Mouse (Mus musculus): Measurements from ENCODE around the gene Afdn. TPM values are rescaled to one million over a fixed set of nuclear protein-coding genes. Genes with fewer than 3 reads are reported as not detected.

Afdn gene
- total RNA-seq, 1 experiment: 92.4 TPM

DNA sequence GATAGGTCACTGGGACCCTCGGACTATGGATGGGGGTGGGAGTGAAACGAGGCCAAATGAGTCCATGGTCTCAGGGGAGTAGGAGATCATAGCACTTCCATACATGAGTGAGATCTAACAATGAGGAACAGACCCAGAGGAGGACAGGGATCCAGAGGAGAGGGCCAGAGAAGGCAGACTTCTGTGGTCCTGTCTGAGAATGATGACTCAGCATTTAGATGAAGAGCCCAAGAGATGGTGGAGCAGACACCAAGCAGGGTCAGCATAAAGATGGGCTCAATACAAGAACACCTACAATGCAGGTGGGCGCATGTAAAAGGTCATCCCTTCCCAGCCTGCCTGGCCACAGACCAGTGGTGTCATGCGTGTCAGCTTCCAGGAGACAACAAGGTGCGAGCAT, 40.2 kb upstream of the Afdn start:
- no peak for DNase-seq (ENCODE audit: low read depth, low spot score)
- no peak for TF ChIP-seq ZNF384 (IDR thresholded peaks at IDR 0.05; ENCODE audit: low read depth, low read length)
- TF ChIP-seq CHD2 (IDR thresholded peaks at IDR 0.05; ENCODE audit: low read depth, low read length): no peak
- TF ChIP-seq MAFK (IDR thresholded peaks at IDR 0.05; ENCODE audit: insufficient read depth, low read depth, low read length): peak; percentile 84
- H3K27ac ChIP-seq (ENCODE audit: insufficient read depth, low read depth, low read length, poor library complexity, severe bottlenecking): no peak overlapping the region
- H3K4me1 ChIP-seq (ENCODE audit: control insufficient read depth in 2 of 2, insufficient read depth in 2 of 2, low read length in 2 of 2, poor library complexity in 1 of 2): peaks cover 0 to 1% of the 10 kb centered on the region in 2 experiments; a peak in 1 of 4 replicates
- in situ Hi-C loops (cut with MboI; ENCODE audit: low sequenced_read_pairs in 2 of 2, unreplicated experiment in 2 of 2): no loop called here
- no peak overlapping the region for H3K9ac ChIP-seq (ENCODE audit: insufficient read depth, low read depth, low read length, poor library complexity, severe bottlenecking)
- no peak overlapping the region for H3K4me3 ChIP-seq (ENCODE audit: insufficient read depth in 1 of 2, low read depth in 1 of 2, low read length in 2 of 2, poor library complexity in 1 of 2, severe bottlenecking in 1 of 2)
- no peaks in the 10 kb centered on the region for H3K9me3 ChIP-seq (ENCODE audit: control insufficient read depth, insufficient read depth, low read depth, low read length)
- H3K36me3 ChIP-seq (ENCODE audit: control insufficient read depth, insufficient read depth, low read length, poor library complexity, severe bottlenecking): no peaks in the 10 kb centered on the region; the same call in 1 of the 2 replicates

GRCm38 (mm10) chr17:13721372-13721771, 39.0 kb upstream of the Afdn start:
- H3K9me3 ChIP-seq (ENCODE audit: control insufficient read depth, insufficient read depth, low read depth, low read length): no peaks in the 10 kb centered on the region
- no peaks in the 10 kb centered on the region for H3K4me1 ChIP-seq (ENCODE audit: control insufficient read depth in 2 of 2, insufficient read depth in 2 of 2, low read length in 2 of 2, poor library complexity in 1 of 2)
- DNase-seq (ENCODE audit: low read depth, low spot score): no peak
- H3K27ac ChIP-seq (ENCODE audit: insufficient read depth, low read depth, low read length, poor library complexity, severe bottlenecking): no peak overlapping the region
- in situ Hi-C loops (cut with MboI; ENCODE audit: low sequenced_read_pairs in 2 of 2, unreplicated experiment in 2 of 2): no loop called here
- H3K36me3 ChIP-seq (ENCODE audit: control insufficient read depth, insufficient read depth, low read length, poor library complexity, severe bottlenecking): no peaks in the 10 kb centered on the region; the same call in 1 of the 2 replicates
- TF ChIP-seq ZC3H11A (IDR thresholded peaks at IDR 0.05; ENCODE audit: borderline replicate concordance, low read depth, low read length) (no peak), HCFC1 (IDR thresholded peaks at IDR 0.05; ENCODE audit: borderline replicate concordance, insufficient read depth, low read length) (no peak), MAFK (IDR thresholded peaks at IDR 0.05; ENCODE audit: insufficient read depth, low read depth, low read length) (no peak), CHD2 (IDR thresholded peaks at IDR 0.05; ENCODE audit: low read depth, low read length) (no peak), ZNF384 (IDR thresholded peaks at IDR 0.05; ENCODE audit: low read depth, low read length) (no peak)
- no peak overlapping the region for H3K4me3 ChIP-seq (ENCODE audit: insufficient read depth in 1 of 2, low read depth in 1 of 2, low read length in 2 of 2, poor library complexity in 1 of 2, severe bottlenecking in 1 of 2)
- no peak overlapping the region for H3K9ac ChIP-seq (ENCODE audit: insufficient read depth, low read depth, low read length, poor library complexity, severe bottlenecking)

DNA sequence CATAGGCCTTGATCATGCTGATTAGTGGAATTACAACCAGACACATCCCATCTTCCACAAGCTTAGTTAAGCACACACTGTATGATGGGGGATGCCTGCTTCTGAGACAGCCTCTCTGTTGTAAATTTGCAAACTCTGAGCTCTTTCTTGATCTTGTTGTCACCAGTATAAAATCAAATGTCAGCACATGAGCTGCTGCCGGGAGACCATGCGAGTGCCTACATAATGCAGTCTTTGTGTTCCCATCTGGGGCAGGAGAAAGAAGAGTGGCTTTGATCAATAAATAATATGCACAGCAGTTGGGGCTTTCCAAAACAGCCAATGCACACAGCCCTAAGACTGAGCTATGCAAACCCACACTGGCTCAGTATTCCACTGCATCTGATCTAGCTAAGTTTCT, 37.9 kb upstream of the Afdn start:
- in situ Hi-C loops (cut with MboI; ENCODE audit: low sequenced_read_pairs in 2 of 2, unreplicated experiment in 2 of 2): no loop called here
- Histone ChIP-seq H3K4me3 (ENCODE audit: insufficient read depth in 1 of 2, low read depth in 1 of 2, low read length in 2 of 2, poor library complexity in 1 of 2, severe bottlenecking in 1 of 2) (no peak overlapping the region), H3K9ac (ENCODE audit: insufficient read depth, low read depth, low read length, poor library complexity, severe bottlenecking) (no peak overlapping the region), H3K9me3 (ENCODE audit: control insufficient read depth, insufficient read depth, low read depth, low read length) (no peaks in the 10 kb centered on the region), H3K36me3 (ENCODE audit: control insufficient read depth, insufficient read depth, low read length, poor library complexity, severe bottlenecking) (no peaks in the 10 kb centered on the region), H3K4me1 (ENCODE audit: control insufficient read depth in 2 of 2, insufficient read depth in 2 of 2, low read length in 2 of 2, poor library complexity in 1 of 2) (no peaks in the 10 kb centered on the region), H3K27ac (ENCODE audit: insufficient read depth, low read depth, low read length, poor library complexity, severe bottlenecking) (no peak overlapping the region)
- TF ChIP-seq CHD2 (IDR thresholded peaks at IDR 0.05; ENCODE audit: low read depth, low read length): no peak
- TF ChIP-seq ZNF384 (IDR thresholded peaks at IDR 0.05; ENCODE audit: low read depth, low read length): no peak
- no peak for TF ChIP-seq HCFC1 (IDR thresholded peaks at IDR 0.05; ENCODE audit: borderline replicate concordance, insufficient read depth, low read length)
- TF ChIP-seq ZC3H11A (IDR thresholded peaks at IDR 0.05; ENCODE audit: borderline replicate concordance, low read depth, low read length): no peak
- TF ChIP-seq MAFK (IDR thresholded peaks at IDR 0.05; ENCODE audit: insufficient read depth, low read depth, low read length): no peak
- no peak for DNase-seq (ENCODE audit: low read depth, low spot score)

DNA sequence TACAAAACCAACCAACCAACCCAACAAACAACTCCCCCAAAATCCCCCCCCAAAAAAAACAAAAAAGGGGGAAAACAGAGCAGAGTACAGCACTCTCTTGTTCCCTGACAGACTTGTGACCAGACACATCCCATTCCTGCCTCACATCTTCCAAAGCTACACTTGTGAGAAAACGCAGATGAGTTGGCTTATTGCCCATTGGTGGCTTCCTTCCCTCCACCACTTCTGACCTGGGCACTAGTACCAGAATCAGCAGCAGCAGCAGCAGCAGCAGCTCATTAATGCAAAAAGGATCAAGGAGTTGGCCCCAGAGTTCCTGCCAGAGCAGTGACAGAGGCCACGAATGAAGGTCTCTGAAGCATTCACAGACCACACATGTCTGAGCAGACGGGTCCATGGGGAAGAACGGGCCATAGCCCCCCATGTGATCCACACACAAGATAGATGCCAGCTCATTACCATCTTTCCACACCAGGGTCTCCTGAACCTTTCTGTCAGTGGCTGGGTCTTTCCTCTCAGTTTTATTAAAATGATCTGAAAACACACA, 35.3 kb upstream of the Afdn start:
- Histone ChIP-seq H3K4me3 (ENCODE audit: insufficient read depth in 1 of 2, low read depth in 1 of 2, low read length in 2 of 2, poor library complexity in 1 of 2, severe bottlenecking in 1 of 2) (no peak overlapping the region), H3K9me3 (ENCODE audit: control insufficient read depth, insufficient read depth, low read depth, low read length) (no peaks in the 10 kb centered on the region), H3K9ac (ENCODE audit: insufficient read depth, low read depth, low read length, poor library complexity, severe bottlenecking) (no peak overlapping the region), H3K36me3 (ENCODE audit: control insufficient read depth, insufficient read depth, low read length, poor library complexity, severe bottlenecking) (no peaks in the 10 kb centered on the region), H3K27ac (ENCODE audit: insufficient read depth, low read depth, low read length, poor library complexity, severe bottlenecking) (no peak overlapping the region), H3K4me1 (ENCODE audit: control insufficient read depth in 2 of 2, insufficient read depth in 2 of 2, low read length in 2 of 2, poor library complexity in 1 of 2) (no peaks in the 10 kb centered on the region)
- in situ Hi-C loops (cut with MboI; ENCODE audit: low sequenced_read_pairs in 2 of 2, unreplicated experiment in 2 of 2): no loop called here
- DNase-seq (ENCODE audit: low read depth, low spot score): no peak
- TF ChIP-seq MAFK (IDR thresholded peaks at IDR 0.05; ENCODE audit: insufficient read depth, low read depth, low read length) (no peak), ZNF384 (IDR thresholded peaks at IDR 0.05; ENCODE audit: low read depth, low read length) (no peak), HCFC1 (IDR thresholded peaks at IDR 0.05; ENCODE audit: borderline replicate concordance, insufficient read depth, low read length) (no peak), ZC3H11A (IDR thresholded peaks at IDR 0.05; ENCODE audit: borderline replicate concordance, low read depth, low read length) (no peak), CHD2 (IDR thresholded peaks at IDR 0.05; ENCODE audit: low read depth, low read length) (no peak)

Measured in ES-E14 (cell line).